ENCODE assay signal across 25 mouse cellular contexts in the genomic region with DNA sequence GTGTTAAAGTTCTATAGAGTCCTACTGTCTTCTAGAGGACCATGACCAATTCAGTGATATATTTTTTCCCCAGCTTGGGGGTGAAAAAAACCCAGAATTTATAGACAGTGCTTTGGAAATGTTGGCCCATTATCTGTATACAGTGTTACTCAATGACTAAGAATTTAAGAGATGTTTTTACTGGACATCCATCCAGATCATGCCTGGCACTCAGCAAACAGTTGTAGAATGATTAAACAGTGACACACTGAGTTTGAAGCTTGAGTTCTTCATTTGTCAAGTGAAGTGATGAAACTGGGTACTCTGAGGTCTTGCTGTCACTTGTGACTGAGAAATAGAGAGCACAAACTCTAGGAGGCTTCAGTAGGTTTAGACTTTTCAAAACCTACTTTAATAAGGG. TPM values are rescaled to one million over a fixed set of nuclear protein-coding genes. Genes with fewer than 3 reads are reported as not detected.
DNase-seq lines count a peak whose midpoint lies in the region; ATAC-seq and TF ChIP-seq lines count a peak whose summit lies in the region.
"Had no signal": no experiment of that assay in that cellular context is flagged by ENCODE, and none has a peak within 500 bp of the region (broad histone marks: within the 10 kb centered on the region; RNA-seq: fewer than 3 reads in every experiment).

No protein-coding gene starts in this region.

- H3K9me3 ChIP-seq in liver, embryonic 12.5 days (replicated peaks): no peaks in the 10 kb centered on the region
- H3K9me3 ChIP-seq: embryonic facial prominence, embryonic 13.5 days; embryonic facial prominence, embryonic 15.5 days; forebrain, embryonic 10.5 days; forebrain, embryonic 12.5 days had no signal

- no peak for TF ChIP-seq CTCF in liver, adult 2 months (IDR thresholded peaks at IDR 0.05; ENCODE audit: low read depth, low read length)
- TF ChIP-seq CTCF in kidney, adult 2 months (conservative IDR thresholded peaks at IDR 0.05; ENCODE audit: insufficient read depth, insufficient read length, low read depth, low read length): no peak

- H3K4me3 ChIP-seq in liver, adult 2 months (ENCODE audit: insufficient read depth, low read depth, low read length): no peak overlapping the region
- no peak overlapping the region for H3K4me3 ChIP-seq in liver, embryonic 12.5 days
- H3K4me3 ChIP-seq in kidney, adult 2 months (ENCODE audit: insufficient read depth, low read depth, low read length): no peak overlapping the region
- H3K4me3 ChIP-seq: embryonic facial prominence, embryonic 13.5 days; embryonic facial prominence, embryonic 15.5 days; erythroblast, embryonic 14.5 days; forebrain, embryonic 10.5 days; forebrain, embryonic 12.5 days had no signal

- no peak for TF ChIP-seq POLR2A in liver, adult 2 months (IDR thresholded peaks at IDR 0.05; ENCODE audit: extremely low read depth, insufficient read depth, low read length)
- TF ChIP-seq POLR2A in kidney, adult 2 months (IDR thresholded peaks at IDR 0.05; ENCODE audit: low read depth, low read length): no peak

- no peak for ATAC-seq in liver, embryonic 12.5 days
- ATAC-seq: activated CD4-positive, CD25-positive, alpha-beta regulatory T cell, adult 4 months; forebrain, embryonic 14.5 days; forebrain, postnatal 0 days had no signal

- H3K9ac ChIP-seq in liver, adult 2 months (ENCODE audit: low read depth, low read length): no peak overlapping the region
- H3K9ac ChIP-seq in liver, embryonic 12.5 days: no peak overlapping the region
- H3K9ac ChIP-seq: embryonic facial prominence, embryonic 13.5 days; embryonic facial prominence, embryonic 15.5 days; forebrain, embryonic 12.5 days; forebrain, postnatal 0 days had no signal

- no peaks in the 10 kb centered on the region for H3K27me3 ChIP-seq in liver, adult 2 months (ENCODE audit: control insufficient read depth, insufficient read depth, low read length)
- H3K27me3 ChIP-seq in liver, embryonic 12.5 days (replicated peaks): no peaks in the 10 kb centered on the region
- H3K27me3 ChIP-seq in kidney, adult 2 months (replicated peaks; ENCODE audit: control insufficient read depth, insufficient read depth, low read length): no peaks in the 10 kb centered on the region
- H3K27me3 ChIP-seq: embryonic facial prominence, embryonic 13.5 days; embryonic facial prominence, embryonic 15.5 days; forebrain, embryonic 12.5 days had no signal

- H3K36me3 ChIP-seq in liver, adult 2 months (ENCODE audit: control insufficient read depth, insufficient read depth, low read length): no peaks in the 10 kb centered on the region
- no peaks in the 10 kb centered on the region for H3K36me3 ChIP-seq in liver, embryonic 12.5 days
- H3K36me3 ChIP-seq in kidney, adult 2 months (ENCODE audit: control insufficient read depth, insufficient read depth, low read length): no peaks in the 10 kb centered on the region
- H3K36me3 ChIP-seq: embryonic facial prominence, embryonic 13.5 days; embryonic facial prominence, embryonic 15.5 days; forebrain, embryonic 10.5 days; forebrain, embryonic 12.5 days had no signal

- H3K79me2 ChIP-seq in liver, adult 2 months (ENCODE audit: control insufficient read depth, insufficient read depth, low read length): no peaks in the 10 kb centered on the region

- H3K27ac ChIP-seq in liver, adult 2 months (replicated peaks; ENCODE audit: insufficient read depth, low read depth, low read length): no peak overlapping the region
- H3K27ac ChIP-seq in liver, embryonic 12.5 days: no peak overlapping the region
- H3K27ac ChIP-seq in kidney, adult 2 months (ENCODE audit: insufficient read depth, low read depth, low read length): no peak overlapping the region
- H3K27ac ChIP-seq: embryonic facial prominence, embryonic 13.5 days; embryonic facial prominence, embryonic 15.5 days; forebrain, embryonic 10.5 days; forebrain, embryonic 12.5 days had no signal

- DNase-seq in liver, adult 2 months (ENCODE audit: extremely low read depth, low read depth, low spot score): peak; percentile 37
- DNase-seq in NIH3T3 (ENCODE audit: low read depth) (peak; percentile 44), adipocyte (ENCODE audit: low spot score) (peak; percentile 24)
- DNase-seq in ovary, postnatal 14 days (ENCODE audit: low spot score): no peak
- DNase-seq in kidney, adult 2 months: no peak
- no peak for DNase-seq in lung, postnatal 14 days
- DNase-seq: adrenal gland, adult 2 months; adrenal gland, postnatal 10 days; adrenal gland, postnatal 25 days; cerebellum, adult 11 months; cerebellum, adult 18-20 months; cerebellum, adult 8-10 months; cerebellum, adult 9-11 months; cerebellum, postnatal 14 days; cerebellum, postnatal 36 days; embryo, embryonic 11 days; forebrain, postnatal 0 days had no signal

- H3K4me2 ChIP-seq in liver, embryonic 12.5 days: no peak overlapping the region
- H3K4me2 ChIP-seq: embryonic facial prominence, embryonic 13.5 days; embryonic facial prominence, embryonic 15.5 days; forebrain, embryonic 12.5 days had no signal

- H3K4me1 ChIP-seq in liver, adult 2 months (ENCODE audit: control insufficient read depth, insufficient read depth, low read length): no peaks in the 10 kb centered on the region
- no peaks in the 10 kb centered on the region for H3K4me1 ChIP-seq in liver, embryonic 12.5 days
- H3K4me1 ChIP-seq in kidney, adult 2 months (ENCODE audit: control insufficient read depth, insufficient read depth, low read length): no peaks in the 10 kb centered on the region
- H3K4me1 ChIP-seq: embryonic facial prominence, embryonic 13.5 days; embryonic facial prominence, embryonic 15.5 days; forebrain, embryonic 10.5 days; forebrain, embryonic 12.5 days had no signal

RNA-seq across cellular contexts. Expression of a gene that starts 21.2 kb away (rescaled TPM):
- total RNA-seq in liver, adult 2 months (2014; rRNA removed): 8.6 TPM in 2 replicates
- 3.0 and 5.5 TPM in 2 replicates for polyA plus RNA-seq in liver, adult 2 months (2012; rRNA removed)
- 20.9 and 22.4 TPM in 2 replicates for polyA plus RNA-seq in liver, embryonic 12.5 days (2016; fragmentation: Nextera tagmentation; extraction: Ambion mirVana)
- polyA plus RNA-seq in kidney, adult 2 months (2012; rRNA removed): 14.3 and 19.0 TPM in 2 replicates

Comparison
In these comparisons a context has a peak if more than half of its experiments do, and no peak if none do; other contexts are left out.
1. DNase-seq: peak in liver, adult 2 months (single experiment), NIH3T3 (single experiment) and adipocyte (single experiment); none in ovary, postnatal 14 days (single experiment), kidney, adult 2 months (single experiment) and lung, postnatal 14 days (single experiment).